Mouse (Mus musculus) spleen, postnatal 0 days (tissue): ENCODE results near the gene Krt88. TPM values are rescaled to one million over a fixed set of nuclear protein-coding genes. Genes with fewer than 3 reads are reported as not detected.

Experiments used
- polyA plus RNA-seq: library from polyadenylated mRNA; unstranded; fragments of >200 nt; fragmentation: Nextera tagmentation; extraction: Ambion mirVana; gene quantifications from 2 replicates; pipeline ENCODE4 v1.2.1, GENCODE M21; 2015

Krt88 gene
- polyA plus RNA-seq = not detected in 2 replicates

DNA sequence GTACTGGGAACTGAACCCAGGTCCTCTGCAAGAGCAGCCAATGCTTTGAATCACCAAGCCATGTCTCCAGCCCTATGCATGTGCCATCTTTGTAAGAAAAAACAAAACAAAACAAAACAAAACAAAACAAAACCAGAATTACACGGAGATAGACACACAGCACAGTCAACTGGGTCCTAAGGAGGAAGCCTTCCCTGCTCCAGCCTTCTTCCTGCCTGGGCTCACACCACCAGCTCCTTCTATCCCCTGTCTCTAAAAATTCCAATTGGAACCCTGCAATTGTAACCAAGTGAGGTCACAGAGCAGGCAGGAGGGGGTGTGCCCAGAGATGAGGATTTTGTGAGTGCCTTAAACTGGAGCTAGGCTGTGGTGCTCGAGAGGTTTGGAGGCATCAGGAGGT lies at the start of gene Krt88:
Krt88 (plus strand) TSS at position 301 of the 400 bp plus-strand sequence.

DNA sequence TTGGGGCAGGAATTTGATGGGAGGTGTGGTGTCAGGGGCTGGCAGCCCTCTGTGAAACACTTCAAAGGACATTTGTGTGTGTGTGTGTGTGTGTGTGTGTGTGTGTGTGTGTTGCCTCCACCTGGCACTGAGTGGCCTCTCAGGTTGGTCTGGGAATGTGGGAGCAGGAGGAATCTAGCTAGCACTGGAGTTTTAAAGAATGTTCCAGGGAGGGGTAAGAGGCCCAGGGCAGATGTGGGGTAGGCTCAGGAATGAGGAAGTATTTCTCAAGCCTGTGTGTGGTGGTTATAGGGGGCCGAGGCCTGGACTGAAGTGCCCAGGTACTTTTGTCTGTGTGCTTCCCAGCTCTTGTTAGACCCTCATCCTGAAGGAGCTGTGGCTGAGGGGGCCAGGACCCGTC lies 36.8 kb upstream of the Krt88 start, which contains the start of gene Krt7:
Krt7 (plus strand) TSS at position 269 of the 400 bp plus-strand sequence.

DNA sequence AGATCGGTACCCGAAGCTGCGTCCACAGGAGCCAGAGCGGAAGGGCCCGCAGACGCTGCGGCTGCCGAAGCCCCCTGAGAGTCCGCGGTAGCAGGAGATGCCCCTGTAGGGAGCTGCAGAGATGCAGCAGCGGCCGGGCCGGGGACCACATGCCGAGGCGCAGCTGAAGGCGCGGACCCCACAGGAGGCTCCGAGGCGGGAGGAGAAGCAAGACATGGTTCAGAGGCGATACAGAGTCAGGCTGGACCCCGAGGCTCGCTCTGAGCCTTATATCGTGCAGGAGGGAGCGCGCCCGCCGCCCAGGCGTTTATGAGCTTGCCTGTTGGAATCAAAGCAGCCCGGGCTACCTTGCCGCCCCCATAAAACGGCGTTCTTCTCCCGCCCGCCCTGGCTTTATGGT lies 9.0 kb upstream of the Krt88 start, which contains the start of gene Krt87:
Krt87 (minus strand) TSS at position 250 of the 400 bp plus-strand sequence.

DNA sequence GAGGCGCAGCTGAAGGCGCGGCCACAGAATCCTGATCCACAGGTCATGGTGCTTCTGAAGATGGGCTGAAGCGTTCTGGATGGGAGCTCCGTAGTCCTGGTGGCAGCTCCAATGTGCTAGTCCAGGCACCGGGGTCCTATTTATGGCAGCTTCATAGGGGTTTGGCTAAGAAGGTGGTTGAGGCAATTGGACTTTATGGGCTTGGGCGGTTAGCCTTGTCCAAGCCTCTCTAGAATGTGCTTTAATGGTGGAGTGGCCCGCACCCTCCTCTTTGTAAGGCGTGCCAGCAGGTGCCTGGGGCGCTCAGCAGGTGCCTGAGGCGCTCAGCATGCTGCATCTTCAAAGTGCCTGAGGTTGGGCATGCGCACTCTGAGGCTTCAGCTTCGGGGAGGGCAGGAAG lies 16.1 kb downstream of the Krt88 start, which contains the start of gene Krt81:
Krt81 (minus strand) TSS at position 101 of the 400 bp plus-strand sequence.

DNA sequence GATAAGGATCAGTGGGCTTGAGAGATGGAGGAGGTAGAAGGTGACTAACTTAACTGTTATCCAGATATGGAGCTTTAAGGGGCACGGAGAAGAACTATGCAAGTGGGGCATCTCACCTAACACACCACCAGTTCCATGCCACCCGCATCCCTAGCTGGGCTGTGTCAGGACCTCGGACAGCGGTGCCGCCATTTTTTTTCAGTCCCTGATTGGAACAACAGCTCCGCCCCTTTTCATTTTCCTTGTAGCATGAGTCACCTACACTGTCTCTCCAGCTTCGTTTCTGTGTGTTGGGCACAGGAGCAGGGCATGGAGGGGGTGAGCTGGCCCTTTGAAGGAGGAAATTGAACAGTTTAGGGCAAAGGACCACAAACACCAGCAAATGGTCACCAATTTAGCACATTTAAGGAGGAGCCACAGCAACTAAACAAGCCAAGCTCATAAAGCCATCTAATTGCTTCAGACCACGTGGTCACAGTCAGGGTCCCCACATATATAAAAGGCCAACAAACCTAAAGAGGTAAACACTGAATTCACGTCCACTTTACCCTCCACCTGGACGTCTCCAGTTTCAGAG lies 25.5 kb downstream of the Krt88 start, which contains the start of gene Krt86:
Krt86 (plus strand) TSS at position 527 of the 577 bp plus-strand sequence.

DNA sequence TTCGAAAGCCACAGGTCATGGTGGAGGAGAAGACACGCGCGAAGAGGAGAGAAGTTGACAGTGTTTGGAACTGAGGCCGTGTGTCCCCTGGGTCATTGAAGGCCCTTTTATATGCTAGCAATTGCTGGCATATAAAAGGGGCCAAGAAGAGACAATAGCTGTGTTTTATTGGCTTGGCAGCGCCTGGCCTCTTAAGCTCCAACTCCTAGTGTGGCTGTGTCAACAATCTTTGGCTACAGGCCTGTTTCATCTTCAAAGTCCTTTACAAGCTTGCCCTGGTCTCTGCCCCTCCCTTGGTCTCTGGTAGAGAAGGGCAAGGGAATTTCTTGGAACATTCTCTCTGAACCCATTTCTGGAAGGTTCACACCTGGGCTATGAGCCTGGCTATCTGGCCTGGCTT lies 43.9 kb downstream of the Krt88 start, which contains the start of gene Krt83:
Krt83 (minus strand) TSS at position 82 of the 400 bp plus-strand sequence.

Other genes starting within 250 kb of the Krt88 start
- gene Grasp, start 223.6 kb upstream of the Krt88 start, polyA plus RNA-seq = 1.0 and 1.8 TPM in 2 replicates
- 4.1 and 4.2 TPM in 2 replicates for gene Nr4a1, start 193.5 kb upstream of the Krt88 start, polyA plus RNA-seq
- 41.2 and 46.5 TPM in 2 replicates for gene Atg101, start 163.5 kb upstream of the Krt88 start, polyA plus RNA-seq
- 4.9 and 7.6 TPM in 2 replicates for gene 6030408B16Rik, start 154.5 kb upstream of the Krt88 start, polyA plus RNA-seq
- 1.0 and 1.7 TPM in 2 replicates for gene Krt80, start 77.6 kb upstream of the Krt88 start, polyA plus RNA-seq
- gene Krt7, start 36.7 kb upstream of the Krt88 start, polyA plus RNA-seq = 19.1 and 21.2 TPM in 2 replicates
- 0.05 and 0.34 TPM in 2 replicates for gene Krt87, start 8.9 kb upstream of the Krt88 start, polyA plus RNA-seq
- not detected in 2 replicates for gene Krt81, start 16.0 kb downstream of the Krt88 start, polyA plus RNA-seq
- 0.12 and 0.25 TPM in 2 replicates for gene Krt86, start 25.7 kb downstream of the Krt88 start, polyA plus RNA-seq
- 1.3 and 1.7 TPM in 2 replicates for gene Krt83, start 43.8 kb downstream of the Krt88 start, polyA plus RNA-seq
- not detected in 2 replicates for gene Gm49425, start 69.5 kb downstream of the Krt88 start, polyA plus RNA-seq
- gene Krt84, start 85.1 kb downstream of the Krt88 start, polyA plus RNA-seq = not detected in 2 replicates
- gene Krt82, start 102.9 kb downstream of the Krt88 start, polyA plus RNA-seq = not detected in 2 replicates
- not detected in 2 replicates for gene Krt90, start 115.2 kb downstream of the Krt88 start, polyA plus RNA-seq
- gene Krt75, start 126.2 kb downstream of the Krt88 start, polyA plus RNA-seq = not detected in 2 replicates
- gene Gm5414, start 180.4 kb downstream of the Krt88 start, polyA plus RNA-seq = not detected in 2 replicates
- not detected in 2 replicates for gene Gm5478, start 199.6 kb downstream of the Krt88 start, polyA plus RNA-seq
- gene Krt6b, start 232.5 kb downstream of the Krt88 start, polyA plus RNA-seq = 0.06 TPM in 2 replicates
- gene Krt6a, start 246.6 kb downstream of the Krt88 start, polyA plus RNA-seq = 0.14 TPM in 1 of 2 replicates, not detected in the other